Mouse (Mus musculus) hindbrain, embryonic 10.5 days (tissue): ENCODE measurements at regions not wholly inside any gene's neighbourhood (a gene's known extent, or its start where the extent isn't known, plus 50 kb on each side); places are given as distances from the start of the nearest gene placed in this dataset.

ENCODE experiments used
- DNase-seq: peaks from one replicate; pipeline ENCODE4 v3.0.0-alpha.2; 2017; ENCODE audit warnings: low spot score
- H3K27ac ChIP-seq: fragments of 300-500 bp; sonication (generic); 2 replicates; pipeline ENCODE4 v1.5.1; 2016; ENCODE audit warnings: mild to moderate bottlenecking, moderate library complexity
- H3K27me3 ChIP-seq: fragments of 300-500 bp; sonication (generic); 2 replicates; pipeline ENCODE4 v1.6.1; 2016; ENCODE audit warnings: mild to moderate bottlenecking; ENCODE audit not compliant: poor library complexity, insufficient read depth, severe bottlenecking
- H3K36me3 ChIP-seq: fragments of 300-500 bp; sonication (generic); 2 replicates; pipeline ENCODE4 v1.6.1; 2016; ENCODE audit warnings: mild to moderate bottlenecking, moderate library complexity
- H3K4me1 ChIP-seq: fragments of 300-500 bp; sonication (generic); replicated peaks from 2 replicates; pipeline ENCODE4 v1.6.1; 2016; ENCODE audit warnings: mild to moderate bottlenecking
- H3K4me3 ChIP-seq: fragments of 300-500 bp; sonication (generic); 2 replicates; pipeline ENCODE4 v1.5.1; 2016; ENCODE audit warnings: mild to moderate bottlenecking, moderate library complexity
- H3K9me3 ChIP-seq: fragments of 300-500 bp; sonication (generic); 2 replicates; pipeline ENCODE4 v1.6.1; 2016; ENCODE audit warnings: mild to moderate bottlenecking, moderate library complexity
- WGBS: fragments of 180-500 bp; shearing (Covaris S2); methylation state at CpG from one replicate; pipeline ENCODE4 v1.1.7; 2016; 5-methylcytosine and 5-hydroxymethylcytosine counted together

DNA sequence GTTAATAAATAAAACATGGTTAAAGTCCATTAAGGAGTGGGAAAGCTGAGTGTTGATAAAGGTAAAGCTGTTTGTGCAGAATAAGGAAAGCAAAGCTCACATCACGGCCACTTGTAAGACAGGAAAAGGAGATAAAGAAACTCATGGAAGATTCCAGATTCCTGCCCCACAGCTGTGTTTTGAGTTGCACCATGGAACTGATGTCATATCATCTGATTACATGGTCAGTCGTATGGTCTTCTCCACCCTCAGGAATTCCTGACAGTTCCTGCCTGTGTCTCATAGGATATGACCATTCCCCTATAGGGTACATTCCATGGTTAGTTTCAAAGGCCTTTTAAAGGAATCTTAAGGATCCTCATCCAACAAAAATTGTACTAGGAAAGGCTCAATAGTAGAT, 120.6 kb upstream of the Cited2 start:
- no peaks in the 10 kb centered on the region for H3K27me3 ChIP-seq
- no peaks in the 10 kb centered on the region for H3K36me3 ChIP-seq
- WGBS, result 70% methylated on average over 2 of the region's 2 CpGs
- DNase-seq, result no peak
- no peaks in the 10 kb centered on the region for H3K9me3 ChIP-seq
- H3K4me1 ChIP-seq, result peaks cover 21% of the 10 kb centered on the region
- H3K27ac ChIP-seq, result no peak overlapping the region
- no peak overlapping the region for H3K4me3 ChIP-seq

DNA sequence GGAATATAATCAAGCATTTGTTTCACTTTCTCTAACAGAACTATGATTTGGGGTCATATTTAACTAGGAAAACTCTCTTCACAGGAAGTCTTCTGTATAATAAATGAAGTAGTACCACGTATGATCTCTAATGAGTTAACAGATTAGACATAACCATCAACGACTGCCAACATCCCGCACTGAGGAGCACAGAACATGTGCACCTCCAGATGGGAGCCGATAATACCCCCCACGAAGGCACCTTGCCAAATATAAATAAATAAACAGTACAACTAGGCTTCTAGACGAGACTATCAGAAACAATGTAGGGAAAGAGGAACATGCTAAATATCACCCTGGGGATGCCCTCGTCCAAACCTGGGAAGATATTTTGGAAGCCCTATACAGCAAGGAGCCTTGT, 114.8 kb upstream of the Cited2 start:
- no peaks in the 10 kb centered on the region for H3K9me3 ChIP-seq
- H3K36me3 ChIP-seq, result no peaks in the 10 kb centered on the region
- WGBS, result 82% methylated on average over 7 of the region's 7 CpGs
- H3K27me3 ChIP-seq, result no peaks in the 10 kb centered on the region
- H3K4me1 ChIP-seq, result no peaks in the 10 kb centered on the region
- no peak for DNase-seq
- no peak overlapping the region for H3K4me3 ChIP-seq
- H3K27ac ChIP-seq, result no peak overlapping the region

DNA sequence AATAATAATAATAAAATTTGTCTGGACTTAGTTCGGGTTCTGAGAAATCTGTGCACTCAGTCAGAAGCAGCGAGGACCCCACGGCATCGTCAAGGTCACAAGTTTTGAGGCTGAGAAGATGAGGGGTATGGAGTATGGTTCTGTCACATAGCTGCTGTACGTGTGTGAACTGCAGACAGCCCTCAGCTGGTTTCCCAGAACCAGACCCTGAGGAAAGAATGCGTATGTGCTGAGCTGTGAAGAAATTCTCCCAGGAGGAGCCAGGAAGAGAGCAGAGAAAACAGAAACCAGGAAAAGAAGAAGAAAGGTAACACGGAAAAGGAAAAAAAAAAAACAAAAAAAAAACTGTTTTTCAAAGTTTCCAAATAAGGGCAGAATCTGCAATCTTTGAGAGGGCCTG, 112.4 kb upstream of the Cited2 start:
- H3K4me1 ChIP-seq, result no peaks in the 10 kb centered on the region
- H3K27me3 ChIP-seq, result no peaks in the 10 kb centered on the region
- WGBS, result 83% methylated on average over 7 of the region's 7 CpGs
- no peak overlapping the region for H3K27ac ChIP-seq
- no peaks in the 10 kb centered on the region for H3K9me3 ChIP-seq
- no peaks in the 10 kb centered on the region for H3K36me3 ChIP-seq
- DNase-seq, result no peak
- no peak overlapping the region for H3K4me3 ChIP-seq

DNA sequence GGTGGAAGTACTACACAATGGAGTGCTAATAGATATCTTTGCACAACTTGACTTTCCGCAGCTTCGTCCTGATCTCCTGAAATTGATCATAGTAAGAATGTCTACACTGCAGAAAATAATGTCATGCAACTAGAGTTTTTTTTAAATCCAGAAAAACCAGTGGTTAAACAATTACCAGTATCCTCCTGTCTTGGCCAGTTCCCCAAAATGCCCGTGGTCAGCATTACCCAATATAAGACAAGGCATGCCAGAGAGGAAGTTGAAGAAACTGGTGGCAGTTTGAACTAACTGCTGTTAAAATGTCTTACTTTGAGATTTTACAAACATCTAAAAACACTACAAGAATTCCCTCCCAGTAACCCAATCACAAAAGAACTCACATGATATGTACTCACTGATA, 109.7 kb upstream of the Cited2 start:
- H3K27me3 ChIP-seq, result no peaks in the 10 kb centered on the region
- WGBS, result 95% methylated on average over 3 of the region's 3 CpGs
- no peak overlapping the region for H3K27ac ChIP-seq
- no peak overlapping the region for H3K4me3 ChIP-seq
- DNase-seq, result no peak
- no peaks in the 10 kb centered on the region for H3K4me1 ChIP-seq
- no peaks in the 10 kb centered on the region for H3K36me3 ChIP-seq
- H3K9me3 ChIP-seq, result no peaks in the 10 kb centered on the region

DNA sequence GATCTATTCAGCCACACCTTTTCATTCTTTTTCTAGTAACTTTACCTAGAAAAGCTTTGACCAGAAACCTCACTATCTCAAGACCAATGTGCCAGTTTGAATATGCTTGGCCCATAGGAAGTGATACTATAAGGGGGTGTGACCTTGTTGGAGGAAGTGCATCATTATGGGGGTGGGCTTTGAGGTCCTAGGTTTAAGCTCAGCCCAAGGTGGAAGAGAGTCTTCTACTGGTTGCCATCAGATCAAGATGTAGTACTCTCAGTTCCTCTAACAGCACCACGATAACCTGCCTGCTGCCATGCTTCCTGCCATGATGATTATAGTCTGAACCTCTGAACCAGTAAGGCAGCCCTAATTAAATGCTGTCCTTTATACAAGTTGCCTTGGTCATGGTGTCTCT, 105.0 kb upstream of the Cited2 start:
- 95% methylated on average over 1 of the region's 1 CpGs for WGBS
- Histone ChIP-seq H3K9me3 (no peaks in the 10 kb centered on the region), H3K4me3 (no peak overlapping the region), H3K36me3 (no peaks in the 10 kb centered on the region), H3K4me1 (no peaks in the 10 kb centered on the region), H3K27me3 (no peaks in the 10 kb centered on the region), H3K27ac (no peak overlapping the region)
- no peak for DNase-seq

DNA sequence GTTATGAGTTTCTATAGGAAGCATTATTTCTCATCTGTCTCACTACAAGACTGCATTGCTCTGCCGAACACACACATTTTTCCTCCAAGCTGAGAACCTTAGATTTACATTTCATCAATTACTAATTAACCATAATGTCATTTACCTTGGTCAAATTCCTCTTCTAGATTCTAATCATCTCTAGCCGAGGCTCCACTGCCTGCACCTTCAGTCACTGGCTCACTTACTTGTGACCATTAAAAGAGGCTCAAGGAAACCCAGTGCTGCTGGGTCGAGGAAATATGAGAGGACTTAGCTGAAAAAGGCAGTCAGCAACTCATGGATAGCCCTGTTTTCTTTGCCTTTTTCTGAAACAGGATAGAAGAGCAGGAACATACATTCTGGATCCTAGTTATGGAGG, 103.4 kb upstream of the Cited2 start:
- Histone ChIP-seq H3K36me3 (no peaks in the 10 kb centered on the region), H3K27ac (no peak overlapping the region), H3K4me1 (no peaks in the 10 kb centered on the region), H3K27me3 (no peaks in the 10 kb centered on the region), H3K9me3 (no peaks in the 10 kb centered on the region), H3K4me3 (no peak overlapping the region)
- 74% methylated on average over 3 of the region's 3 CpGs for WGBS
- no peak for DNase-seq

DNA sequence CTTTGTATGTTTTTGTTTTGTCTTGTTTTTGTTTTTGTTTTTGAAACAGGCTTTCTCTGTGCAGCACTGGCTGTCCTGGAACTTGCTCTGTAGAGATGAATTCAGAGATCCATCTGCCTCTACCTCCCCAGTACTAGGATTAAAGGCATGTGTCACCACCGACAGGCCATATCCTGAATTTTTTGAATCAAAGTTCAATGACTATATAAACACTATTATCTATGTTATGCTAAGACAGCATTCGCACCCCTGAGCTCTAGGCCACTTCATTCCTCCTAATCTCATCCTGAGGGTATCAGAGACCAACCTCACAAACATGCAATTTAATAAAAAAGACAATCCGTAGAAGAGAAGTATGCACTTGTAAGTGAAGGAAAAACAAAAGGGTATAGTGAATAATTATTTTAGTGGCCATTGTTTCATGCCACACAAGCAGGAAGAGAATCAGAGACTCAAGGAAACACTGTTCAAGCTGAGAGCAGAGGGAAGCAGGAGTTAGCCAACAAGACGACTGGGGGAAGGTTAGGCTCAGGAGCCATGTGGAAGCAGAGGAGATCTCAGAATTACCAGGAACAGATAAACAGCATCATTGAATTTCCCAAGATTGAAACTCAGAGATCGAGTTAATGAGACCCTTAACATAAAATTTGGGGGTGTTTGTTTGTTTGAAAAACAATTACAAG, 101.2 kb upstream of the Cited2 start:
- no peaks in the 10 kb centered on the region for H3K27me3 ChIP-seq
- H3K9me3 ChIP-seq, result no peaks in the 10 kb centered on the region
- 76% methylated on average over 5 of the region's 5 CpGs for WGBS
- no peak overlapping the region for H3K27ac ChIP-seq
- DNase-seq, result no peak
- no peaks in the 10 kb centered on the region for H3K36me3 ChIP-seq
- H3K4me1 ChIP-seq, result no peaks in the 10 kb centered on the region
- no peak overlapping the region for H3K4me3 ChIP-seq

DNA sequence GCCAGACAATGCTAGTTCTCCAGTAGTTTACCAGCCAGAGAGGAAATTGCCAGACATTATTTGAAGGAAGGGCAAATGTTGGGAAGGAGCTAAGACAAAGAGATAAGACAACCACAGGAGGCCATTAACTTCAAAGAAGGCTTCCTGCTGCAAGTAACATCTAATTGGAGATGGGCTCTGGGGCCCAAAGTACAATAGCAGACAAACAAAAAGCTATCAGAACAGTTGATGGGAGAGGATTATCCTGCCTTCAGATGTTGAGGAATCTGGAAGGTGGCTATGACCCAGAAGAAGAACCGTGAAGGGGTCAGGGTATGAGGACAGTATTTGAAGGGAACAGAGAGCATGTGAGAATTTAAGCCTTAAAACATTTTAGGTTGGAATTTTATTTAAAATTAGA, 100.2 kb upstream of the Cited2 start:
- H3K27me3 ChIP-seq, result no peaks in the 10 kb centered on the region
- H3K4me3 ChIP-seq, result no peak overlapping the region
- H3K36me3 ChIP-seq, result no peaks in the 10 kb centered on the region
- DNase-seq, result no peak
- H3K27ac ChIP-seq, result no peak overlapping the region
- no peaks in the 10 kb centered on the region for H3K4me1 ChIP-seq
- H3K9me3 ChIP-seq, result no peaks in the 10 kb centered on the region
- 29% methylated on average over 1 of the region's 1 CpGs for WGBS

DNA sequence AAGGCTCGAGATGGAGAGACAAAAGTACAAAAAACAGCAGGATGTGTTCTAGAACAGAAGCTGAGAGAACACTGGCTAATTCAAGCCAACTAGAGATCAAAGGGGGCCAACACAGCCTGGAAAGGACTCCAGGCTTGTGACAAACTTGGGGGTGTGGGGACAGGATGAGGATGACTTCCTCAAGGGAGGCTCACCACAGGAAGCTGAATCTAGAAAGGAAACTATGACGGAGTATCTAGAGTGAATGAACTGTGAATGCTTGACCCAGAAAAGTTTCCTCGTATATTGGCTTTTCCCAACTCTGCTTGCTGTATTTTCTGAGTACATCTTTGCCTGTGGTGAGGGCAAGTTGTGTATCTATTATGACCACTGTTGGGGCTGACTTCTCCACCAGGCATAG, 93.3 kb upstream of the Cited2 start:
- 68% methylated on average over 3 of the region's 3 CpGs for WGBS
- Histone ChIP-seq H3K27me3 (no peaks in the 10 kb centered on the region), H3K4me3 (no peak overlapping the region), H3K9me3 (no peaks in the 10 kb centered on the region), H3K27ac (peak overlapping the region; percentile 35; the same call in 1 of the 2 replicates), H3K36me3 (no peaks in the 10 kb centered on the region), H3K4me1 (peaks cover 24% of the 10 kb centered on the region)
- no peak for DNase-seq

DNA sequence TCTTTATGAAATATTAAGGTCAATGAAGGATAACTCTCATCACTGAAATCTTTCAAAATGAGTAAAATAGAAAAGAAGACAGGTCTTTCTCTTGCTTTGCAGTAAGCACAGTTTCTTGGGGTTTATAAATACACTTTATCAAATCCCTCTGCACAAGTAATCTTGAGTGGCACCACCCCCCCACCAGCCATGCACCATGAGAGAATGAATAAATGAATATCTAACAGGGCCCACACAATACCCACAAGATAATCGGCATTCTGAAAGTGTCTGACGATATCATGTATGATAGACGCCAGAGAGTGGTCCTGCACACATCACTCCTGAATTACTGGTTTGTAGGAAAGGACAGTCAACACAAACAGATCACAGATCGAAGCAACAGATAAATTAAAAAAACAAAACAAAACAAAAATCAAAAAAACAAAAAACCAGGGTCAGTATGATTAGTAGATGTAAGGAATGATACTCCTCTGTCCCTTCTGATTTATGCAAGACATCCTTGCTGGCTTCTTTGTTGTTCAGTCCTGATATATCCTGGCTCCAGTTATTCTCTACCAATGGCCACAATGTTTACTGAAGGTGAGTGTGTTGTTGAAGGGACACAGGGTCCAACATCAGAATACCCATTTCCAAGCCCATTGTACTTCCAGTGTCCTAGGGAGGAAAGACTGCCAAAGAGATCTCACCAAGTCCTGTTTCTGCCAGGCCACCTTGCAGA, 92.0 kb upstream of the Cited2 start:
- no peak for DNase-seq

DNA sequence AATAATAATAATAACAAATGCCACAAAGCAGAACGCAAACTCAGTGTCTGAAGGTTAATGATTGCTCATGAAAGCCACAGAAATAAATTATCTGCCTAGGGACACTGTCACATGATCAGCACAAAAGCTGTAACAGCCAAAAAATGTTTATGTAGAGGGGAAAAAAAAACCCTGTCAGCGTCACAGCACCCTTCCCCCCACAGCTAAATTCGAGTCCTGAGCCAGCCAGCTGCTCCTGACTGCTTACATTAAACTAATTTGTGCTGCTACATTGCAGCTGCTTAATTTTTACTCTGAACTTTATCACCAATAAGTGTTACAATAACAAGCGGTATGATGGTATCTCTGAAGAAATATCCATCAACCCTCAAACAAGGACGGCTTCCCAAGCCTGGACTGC, 91.2 kb upstream of the Cited2 start:
- no peak for DNase-seq
- peak overlapping the region; percentile 84 for H3K27ac ChIP-seq

More for the DNA sequence above, 92.0 kb upstream of the Cited2 start:
- Histone ChIP-seq H3K27me3 (no peaks in the 10 kb centered on the region), H3K9me3 (no peaks in the 10 kb centered on the region), H3K4me1 (peaks cover 24% of the 10 kb centered on the region), H3K27ac (peak overlapping the region; percentile 84), H3K36me3 (no peaks in the 10 kb centered on the region), H3K4me3 (no peak overlapping the region)
- WGBS, result 51% methylated on average over 4 of the region's 4 CpGs

DNA sequence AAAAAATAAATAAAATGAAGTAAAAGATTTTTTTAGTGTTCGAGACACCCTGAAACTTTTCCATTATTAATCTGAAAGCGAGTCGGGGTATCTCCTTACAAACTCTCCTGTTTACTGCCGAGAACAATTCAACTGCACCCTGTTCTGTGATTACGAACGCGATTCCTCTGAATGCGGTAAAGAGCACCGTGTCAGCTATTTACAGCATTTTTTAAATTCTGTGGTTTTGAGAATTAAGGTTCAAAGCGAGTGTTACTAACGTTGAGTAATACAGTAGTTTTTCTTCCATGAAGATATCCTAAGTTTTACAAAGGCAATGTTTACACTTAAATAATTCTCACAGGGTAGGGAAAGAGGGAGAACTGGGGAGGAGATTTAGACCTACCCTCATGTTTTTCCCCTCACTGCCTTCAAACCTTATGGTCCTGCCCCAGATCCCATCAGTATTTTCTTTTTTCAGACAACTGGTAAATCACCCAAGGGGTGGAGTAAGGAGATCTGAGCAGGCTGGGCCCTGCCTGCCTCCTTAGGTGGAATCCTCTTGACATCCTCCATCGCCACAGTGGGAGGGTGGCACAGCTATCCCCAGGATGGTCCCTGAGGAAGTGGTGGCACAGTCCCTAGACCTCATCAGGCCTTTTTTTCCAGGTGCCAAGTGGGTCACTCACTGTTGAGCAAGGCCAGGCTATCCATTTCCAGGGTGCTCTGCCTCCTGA, 89.9 kb upstream of the Cited2 start:
- H3K4me3 ChIP-seq, result no peak overlapping the region
- no peaks in the 10 kb centered on the region for H3K27me3 ChIP-seq
- no peaks in the 10 kb centered on the region for H3K36me3 ChIP-seq
- no peak for DNase-seq
- WGBS, result 88% methylated on average over 12 of the region's 12 CpGs
- no peaks in the 10 kb centered on the region for H3K9me3 ChIP-seq
- peak overlapping the region; percentile 75 for H3K27ac ChIP-seq
- H3K4me1 ChIP-seq, result peaks cover 24% of the 10 kb centered on the region

More for the DNA sequence above, 91.2 kb upstream of the Cited2 start:
- peaks cover 24% of the 10 kb centered on the region for H3K4me1 ChIP-seq
- H3K36me3 ChIP-seq, result no peaks in the 10 kb centered on the region
- H3K9me3 ChIP-seq, result no peaks in the 10 kb centered on the region
- no peak overlapping the region for H3K4me3 ChIP-seq
- no peaks in the 10 kb centered on the region for H3K27me3 ChIP-seq
- WGBS, result 41% methylated on average over 5 of the region's 5 CpGs

DNA sequence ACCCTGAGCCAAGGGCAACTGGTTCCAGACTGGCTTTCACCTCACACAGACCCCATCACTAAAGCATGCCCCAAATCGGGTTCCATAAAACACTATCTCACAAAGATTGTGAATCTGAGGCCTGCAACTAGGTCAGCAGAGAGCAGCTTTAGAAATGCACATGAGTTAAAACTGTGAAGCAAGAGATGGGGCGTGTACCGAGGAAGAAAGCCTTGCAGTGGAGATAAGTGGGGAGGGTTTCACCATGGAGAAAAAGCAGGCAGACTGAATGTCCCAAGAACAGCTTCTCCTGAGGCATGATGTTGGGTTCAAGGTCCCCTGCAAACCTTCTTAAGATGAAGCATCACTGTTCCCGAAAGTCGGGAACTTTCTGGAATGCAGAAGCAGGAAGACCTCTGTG, 77.7 kb upstream of the Cited2 start:
- H3K4me1 ChIP-seq, result peaks cover 4% of the 10 kb centered on the region; the same call in 1 of the 2 replicates
- no peak overlapping the region for H3K27ac ChIP-seq
- H3K27me3 ChIP-seq, result no peaks in the 10 kb centered on the region
- 88% methylated on average over 5 of the region's 5 CpGs for WGBS
- H3K9me3 ChIP-seq, result no peaks in the 10 kb centered on the region
- no peak for DNase-seq
- no peaks in the 10 kb centered on the region for H3K36me3 ChIP-seq
- no peak overlapping the region for H3K4me3 ChIP-seq
